Mouse (Mus musculus): ENCODE results near the gene Megf8. TPM values are rescaled to one million over a fixed set of nuclear protein-coding genes. Genes with fewer than 3 reads are reported as not detected.

Gene Megf8
- total RNA-seq, 1 experiment: 47.5 TPM

- peak overlapping the region; percentile 39 to 42; a peak in 3 of 4 replicates for H3K4me3 ChIP-seq (ENCODE audit: insufficient read depth in 1 of 2, low read depth in 1 of 2, low read length in 2 of 2, poor library complexity in 1 of 2, severe bottlenecking in 1 of 2)
- no peaks in the 10 kb centered on the region for H3K9me3 ChIP-seq (ENCODE audit: control insufficient read depth, insufficient read depth, low read depth, low read length)
- peaks cover 9 to 58% of the 10 kb centered on the region in 2 experiments; a peak in 3 of 4 replicates for H3K4me1 ChIP-seq (ENCODE audit: control insufficient read depth in 2 of 2, insufficient read depth in 2 of 2, low read length in 2 of 2, poor library complexity in 1 of 2)
- TF ChIP-seq ZC3H11A (IDR thresholded peaks at IDR 0.05; ENCODE audit: borderline replicate concordance, low read depth, low read length): no peak
- no peaks in the 10 kb centered on the region for H3K36me3 ChIP-seq (ENCODE audit: control insufficient read depth, insufficient read depth, low read length, poor library complexity, severe bottlenecking)
- DNase-seq (ENCODE audit: low read depth, low spot score): no peak
- in situ Hi-C loops (cut with MboI; ENCODE audit: low sequenced_read_pairs in 2 of 2, unreplicated experiment in 2 of 2): no loop called here
- H3K9ac ChIP-seq (ENCODE audit: insufficient read depth, low read depth, low read length, poor library complexity, severe bottlenecking): peak overlapping the region; percentile 34; the same call in 1 of the 2 replicates
- no peak overlapping the region for H3K27ac ChIP-seq (ENCODE audit: insufficient read depth, low read depth, low read length, poor library complexity, severe bottlenecking)
These were observed 44.3 kb upstream of the Megf8 start for GRCm38 (mm10) chr7:25272445-25273258.

GRCm38 (mm10) chr7:25273259-25274241 is 43.4 kb upstream of the Megf8 start:
- no peak overlapping the region for H3K9ac ChIP-seq (ENCODE audit: insufficient read depth, low read depth, low read length, poor library complexity, severe bottlenecking)
- no peak for DNase-seq (ENCODE audit: low read depth, low spot score)
- no peaks in the 10 kb centered on the region for H3K36me3 ChIP-seq (ENCODE audit: control insufficient read depth, insufficient read depth, low read length, poor library complexity, severe bottlenecking)
- TF ChIP-seq ZC3H11A (IDR thresholded peaks at IDR 0.05; ENCODE audit: borderline replicate concordance, low read depth, low read length) (no peak), CHD2 (IDR thresholded peaks at IDR 0.05; ENCODE audit: low read depth, low read length) (no peak), ZNF384 (IDR thresholded peaks at IDR 0.05; ENCODE audit: low read depth, low read length) (no peak), HCFC1 (IDR thresholded peaks at IDR 0.05; ENCODE audit: borderline replicate concordance, insufficient read depth, low read length) (no peak), MAFK (IDR thresholded peaks at IDR 0.05; ENCODE audit: insufficient read depth, low read depth, low read length) (no peak)
- H3K9me3 ChIP-seq (ENCODE audit: control insufficient read depth, insufficient read depth, low read depth, low read length): no peaks in the 10 kb centered on the region
- peak overlapping the region; percentile 39 to 42; a peak in 2 of 4 replicates for H3K4me3 ChIP-seq (ENCODE audit: insufficient read depth in 1 of 2, low read depth in 1 of 2, low read length in 2 of 2, poor library complexity in 1 of 2, severe bottlenecking in 1 of 2)
- in situ Hi-C loops (cut with MboI; ENCODE audit: low sequenced_read_pairs in 2 of 2, unreplicated experiment in 2 of 2): no loop called here
- H3K4me1 ChIP-seq (ENCODE audit: control insufficient read depth in 2 of 2, insufficient read depth in 2 of 2, low read length in 2 of 2, poor library complexity in 1 of 2): peaks cover 12 to 58% of the 10 kb centered on the region in 2 experiments
- no peak overlapping the region for H3K27ac ChIP-seq (ENCODE audit: insufficient read depth, low read depth, low read length, poor library complexity, severe bottlenecking)

GRCm38 (mm10) chr7:25274571-25274970 is 42.4 kb upstream of the Megf8 start:
- no peak for DNase-seq (ENCODE audit: low read depth, low spot score)
- Histone ChIP-seq H3K9me3 (ENCODE audit: control insufficient read depth, insufficient read depth, low read depth, low read length) (no peaks in the 10 kb centered on the region), H3K27ac (ENCODE audit: insufficient read depth, low read depth, low read length, poor library complexity, severe bottlenecking) (no peak overlapping the region), H3K9ac (ENCODE audit: insufficient read depth, low read depth, low read length, poor library complexity, severe bottlenecking) (no peak overlapping the region), H3K4me3 (ENCODE audit: insufficient read depth in 1 of 2, low read depth in 1 of 2, low read length in 2 of 2, poor library complexity in 1 of 2, severe bottlenecking in 1 of 2) (no peak overlapping the region), H3K36me3 (ENCODE audit: control insufficient read depth, insufficient read depth, low read length, poor library complexity, severe bottlenecking) (no peaks in the 10 kb centered on the region), H3K4me1 (ENCODE audit: control insufficient read depth in 2 of 2, insufficient read depth in 2 of 2, low read length in 2 of 2, poor library complexity in 1 of 2) (peaks cover 12 to 53% of the 10 kb centered on the region in 2 experiments)
- in situ Hi-C loops (cut with MboI; ENCODE audit: low sequenced_read_pairs in 2 of 2, unreplicated experiment in 2 of 2): no loop called here
- no peak for TF ChIP-seq MAFK (IDR thresholded peaks at IDR 0.05; ENCODE audit: insufficient read depth, low read depth, low read length)
- no peak for TF ChIP-seq ZNF384 (IDR thresholded peaks at IDR 0.05; ENCODE audit: low read depth, low read length)
- no peak for TF ChIP-seq HCFC1 (IDR thresholded peaks at IDR 0.05; ENCODE audit: borderline replicate concordance, insufficient read depth, low read length)
- no peak for TF ChIP-seq CHD2 (IDR thresholded peaks at IDR 0.05; ENCODE audit: low read depth, low read length)
- no peak for TF ChIP-seq ZC3H11A (IDR thresholded peaks at IDR 0.05; ENCODE audit: borderline replicate concordance, low read depth, low read length)

GRCm38 (mm10) chr7:25274996-25275395 is 42.0 kb upstream of the Megf8 start:
- no peak for TF ChIP-seq CHD2 (IDR thresholded peaks at IDR 0.05; ENCODE audit: low read depth, low read length)
- TF ChIP-seq ZNF384 (IDR thresholded peaks at IDR 0.05; ENCODE audit: low read depth, low read length): no peak
- no peak for TF ChIP-seq HCFC1 (IDR thresholded peaks at IDR 0.05; ENCODE audit: borderline replicate concordance, insufficient read depth, low read length)
- TF ChIP-seq ZC3H11A (IDR thresholded peaks at IDR 0.05; ENCODE audit: borderline replicate concordance, low read depth, low read length): no peak
- TF ChIP-seq MAFK (IDR thresholded peaks at IDR 0.05; ENCODE audit: insufficient read depth, low read depth, low read length): no peak
- in situ Hi-C loops (cut with MboI; ENCODE audit: low sequenced_read_pairs in 2 of 2, unreplicated experiment in 2 of 2): no loop called here
- peaks cover 12 to 52% of the 10 kb centered on the region in 2 experiments for H3K4me1 ChIP-seq (ENCODE audit: control insufficient read depth in 2 of 2, insufficient read depth in 2 of 2, low read length in 2 of 2, poor library complexity in 1 of 2)
- H3K4me3 ChIP-seq (ENCODE audit: insufficient read depth in 1 of 2, low read depth in 1 of 2, low read length in 2 of 2, poor library complexity in 1 of 2, severe bottlenecking in 1 of 2): no peak overlapping the region
- no peak for DNase-seq (ENCODE audit: low read depth, low spot score)
- no peak overlapping the region; the same call in 1 of the 2 replicates for H3K27ac ChIP-seq (ENCODE audit: insufficient read depth, low read depth, low read length, poor library complexity, severe bottlenecking)
- no peak overlapping the region for H3K9ac ChIP-seq (ENCODE audit: insufficient read depth, low read depth, low read length, poor library complexity, severe bottlenecking)
- no peaks in the 10 kb centered on the region for H3K36me3 ChIP-seq (ENCODE audit: control insufficient read depth, insufficient read depth, low read length, poor library complexity, severe bottlenecking)
- no peaks in the 10 kb centered on the region for H3K9me3 ChIP-seq (ENCODE audit: control insufficient read depth, insufficient read depth, low read depth, low read length)
